Mouse (Mus musculus) C2C12 (cell line): ENCODE results near the gene Ltbp3.

Experiments
- CTCF ChIP-seq: IDR thresholded peaks from one replicate; pipeline ENCODE4 v1.5.1; 2011; ENCODE audit not compliant: control insufficient read depth, insufficient read depth, insufficient read length
- MAX ChIP-seq: IDR thresholded peaks from one replicate; pipeline ENCODE4 v1.6.1; 2011; ENCODE audit warnings: mild to moderate bottlenecking, control low read depth
- USF1 ChIP-seq: IDR thresholded peaks from one replicate; pipeline ENCODE4 v1.6.1; 2011; ENCODE audit warnings: low read depth, mild to moderate bottlenecking, control low read depth, moderate library complexity

- TF ChIP-seq MAX (no peak), USF1 (no peak), CTCF (no peak)
These were observed 65.5 kb downstream of the Ltbp3 start for GRCm38 (mm10) chr19:5806051-5806808.
